Mouse (Mus musculus) hindbrain, embryonic 10.5 days (tissue): ENCODE measurements around the gene Tldc2. TPM values are rescaled to one million over a fixed set of nuclear protein-coding genes. Genes with fewer than 3 reads are reported as not detected.

ENCODE experiments used
- DNase-seq: peaks from one replicate; pipeline ENCODE4 v3.0.0-alpha.2; 2017; ENCODE audit warnings: low spot score
- H3K27ac ChIP-seq: fragments of 300-500 bp; sonication (generic); 2 replicates; pipeline ENCODE4 v1.5.1; 2016; ENCODE audit warnings: mild to moderate bottlenecking, moderate library complexity
- H3K27me3 ChIP-seq: fragments of 300-500 bp; sonication (generic); 2 replicates; pipeline ENCODE4 v1.6.1; 2016; ENCODE audit warnings: mild to moderate bottlenecking; ENCODE audit not compliant: poor library complexity, insufficient read depth, severe bottlenecking
- H3K36me3 ChIP-seq: fragments of 300-500 bp; sonication (generic); 2 replicates; pipeline ENCODE4 v1.6.1; 2016; ENCODE audit warnings: mild to moderate bottlenecking, moderate library complexity
- H3K4me1 ChIP-seq: fragments of 300-500 bp; sonication (generic); replicated peaks from 2 replicates; pipeline ENCODE4 v1.6.1; 2016; ENCODE audit warnings: mild to moderate bottlenecking
- H3K4me3 ChIP-seq: fragments of 300-500 bp; sonication (generic); 2 replicates; pipeline ENCODE4 v1.5.1; 2016; ENCODE audit warnings: mild to moderate bottlenecking, moderate library complexity
- H3K9me3 ChIP-seq: fragments of 300-500 bp; sonication (generic); 2 replicates; pipeline ENCODE4 v1.6.1; 2016; ENCODE audit warnings: mild to moderate bottlenecking, moderate library complexity
- WGBS: fragments of 180-500 bp; shearing (Covaris S2); methylation state at CpG from one replicate; pipeline ENCODE4 v1.1.7; 2016; 5-methylcytosine and 5-hydroxymethylcytosine counted together
- polyA plus RNA-seq: library from polyadenylated mRNA; unstranded; fragments of >200 nt; fragmentation: Nextera tagmentation; extraction: Ambion mirVana; gene quantifications from 2 replicates; pipeline ENCODE4 v1.2.1, GENCODE M21; 2016

The Tldc2 gene
- polyA plus RNA-seq, 1 experiment from 2014 or later = not detected

DNA sequence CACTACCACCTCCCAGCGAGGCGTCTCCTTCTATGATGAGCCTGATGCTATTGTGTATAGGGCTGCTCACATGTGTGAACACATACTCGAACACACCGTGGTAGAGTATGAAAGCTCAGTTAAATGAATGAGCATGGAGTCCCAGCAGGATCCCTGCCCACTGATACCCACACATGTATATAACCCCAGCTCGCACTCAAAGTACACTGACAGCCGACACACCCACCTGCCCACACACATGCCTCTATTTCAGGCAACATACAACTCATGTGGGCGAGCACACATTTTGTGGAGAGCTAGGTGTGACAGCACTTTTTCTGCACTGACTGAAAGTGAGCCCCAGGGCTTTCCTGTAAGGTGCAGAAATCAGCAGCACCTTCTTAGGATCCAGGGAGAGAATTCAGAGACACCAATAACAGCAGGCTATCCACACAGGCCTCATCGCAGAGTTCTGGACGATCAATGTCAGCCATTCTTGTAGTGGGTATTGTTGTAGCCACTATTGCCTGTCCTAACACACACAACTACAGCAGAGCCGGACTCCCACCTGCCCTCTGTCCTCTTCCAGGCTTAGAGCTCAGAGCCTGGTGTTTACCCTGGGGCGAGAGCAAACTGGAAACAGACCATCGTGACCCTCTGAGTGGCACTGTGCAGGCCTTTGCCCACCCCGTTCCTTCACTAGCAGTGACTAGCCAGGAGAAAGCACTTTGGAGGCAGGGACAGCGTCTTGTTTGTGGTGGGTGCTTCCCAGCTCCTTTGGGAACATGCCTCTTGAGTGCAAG, 872 bp downstream of the Tldc2 start:
- peaks cover 10% of the 10 kb centered on the region; the same call in 1 of the 2 replicates for H3K4me1 ChIP-seq
- DNase-seq = no peak
- no peaks in the 10 kb centered on the region for H3K27me3 ChIP-seq
- no peak overlapping the region for H3K4me3 ChIP-seq
- 82% methylated on average over 14 of the region's 14 CpGs for WGBS
- H3K36me3 ChIP-seq = no peaks in the 10 kb centered on the region
- H3K27ac ChIP-seq = 0 out of 2 replicates have a peak overlapping the region, but pooled peaks have one; percentile 18
- H3K9me3 ChIP-seq = no peaks in the 10 kb centered on the region

DNA sequence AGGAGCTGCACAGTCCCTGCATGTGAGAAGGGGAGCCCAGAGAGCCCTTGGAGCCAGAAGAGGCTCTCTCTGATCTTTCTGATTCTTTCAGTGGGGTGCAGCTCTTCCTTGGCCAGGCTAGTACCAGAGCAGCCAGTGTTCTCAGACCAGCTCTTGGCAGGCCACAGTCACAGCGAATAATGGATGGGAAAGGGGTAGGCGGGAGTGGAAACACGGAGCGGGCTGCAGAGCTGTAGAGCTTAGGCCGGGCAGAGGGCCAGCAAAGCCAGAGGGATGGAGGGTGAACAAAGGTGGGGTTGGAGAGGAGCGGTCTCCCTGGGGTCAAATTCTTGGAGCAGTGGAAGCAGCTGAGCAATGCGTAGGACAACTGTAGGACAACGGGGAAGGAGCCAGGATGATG, 5.2 kb downstream of the Tldc2 start:
- no peak for DNase-seq
- Histone ChIP-seq H3K9me3 (no peaks in the 10 kb centered on the region), H3K36me3 (peaks cover 8% of the 10 kb centered on the region; the same call in 1 of the 2 replicates), H3K27ac (no peak overlapping the region), H3K4me1 (no peaks in the 10 kb centered on the region), H3K27me3 (no peaks in the 10 kb centered on the region), H3K4me3 (no peak overlapping the region)
- WGBS = 67% methylated on average over 8 of the region's 8 CpGs

DNA sequence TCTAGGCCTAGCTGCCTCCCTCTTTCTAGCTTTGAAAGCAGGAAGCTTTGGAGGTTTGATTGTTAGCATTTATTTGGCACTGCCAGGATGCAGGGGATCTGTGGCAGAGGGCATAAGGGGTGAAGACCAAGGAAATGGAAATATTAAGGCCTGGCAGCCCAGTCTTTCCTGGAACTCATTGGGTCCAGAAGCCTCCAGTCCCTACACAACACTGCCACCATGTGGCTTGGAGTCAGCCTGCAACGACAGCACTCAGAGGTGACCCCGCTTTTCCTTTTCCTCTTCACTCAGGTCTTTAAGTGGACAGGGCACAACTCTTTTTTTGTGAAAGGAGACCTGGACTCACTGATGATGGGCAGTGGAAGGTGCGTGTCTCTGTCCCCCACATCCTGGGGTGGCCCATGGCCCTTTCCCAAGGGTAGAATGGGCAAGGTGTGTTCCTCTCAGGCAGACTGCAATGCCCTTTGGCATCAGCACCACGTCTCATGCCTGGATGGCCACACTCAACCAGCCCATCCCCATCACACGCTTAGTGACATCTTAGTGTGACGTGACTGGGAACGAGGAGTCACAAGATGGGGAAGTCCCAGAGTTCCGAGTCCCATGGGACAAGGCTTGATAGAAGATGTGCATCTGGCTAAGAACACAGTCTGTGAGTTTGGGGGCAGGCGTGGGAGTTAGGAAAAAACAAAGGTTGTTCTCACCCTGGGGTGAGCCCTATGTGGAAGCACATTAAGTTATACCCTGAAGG, 8.3 kb downstream of the Tldc2 start:
- H3K4me1 ChIP-seq = no peaks in the 10 kb centered on the region
- H3K36me3 ChIP-seq = peaks cover 34% of the 10 kb centered on the region
- peak; percentile 63 for DNase-seq
- no peak overlapping the region for H3K4me3 ChIP-seq
- 69% methylated on average over 9 of the region's 9 CpGs for WGBS
- H3K27ac ChIP-seq = no peak overlapping the region
- H3K27me3 ChIP-seq = no peaks in the 10 kb centered on the region
- no peaks in the 10 kb centered on the region for H3K9me3 ChIP-seq

GRCm38 (mm10) chr2:157099532-157100318, 12.9 kb downstream of the Tldc2 start:
- DNase-seq = no peak
- Histone ChIP-seq H3K4me1 (no peaks in the 10 kb centered on the region), H3K27ac (no peak overlapping the region), H3K9me3 (no peaks in the 10 kb centered on the region), H3K36me3 (peaks cover 73% of the 10 kb centered on the region), H3K4me3 (no peak overlapping the region), H3K27me3 (no peaks in the 10 kb centered on the region)
- 87% methylated on average over 12 of the region's 12 CpGs for WGBS

DNA sequence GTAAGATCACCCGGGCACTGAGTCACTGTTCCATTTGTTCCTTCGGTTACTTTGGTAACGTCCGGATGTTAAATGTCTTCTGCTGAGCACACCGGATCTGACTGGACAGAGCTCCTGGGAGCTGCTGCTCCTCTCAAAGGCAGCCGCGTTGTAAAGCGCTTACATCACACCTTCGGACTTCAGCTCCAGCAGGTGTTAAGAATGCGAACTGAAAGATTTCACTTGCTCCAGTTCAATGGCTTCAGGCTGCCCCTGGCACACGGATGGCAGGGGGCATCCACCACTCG, 13.4 kb downstream of the Tldc2 start:
- 94% methylated on average over 12 of the region's 12 CpGs for WGBS
- Histone ChIP-seq H3K4me3 (no peak overlapping the region), H3K27ac (no peak overlapping the region), H3K9me3 (no peaks in the 10 kb centered on the region), H3K4me1 (no peaks in the 10 kb centered on the region), H3K27me3 (no peaks in the 10 kb centered on the region), H3K36me3 (peaks cover 78% of the 10 kb centered on the region)
- no peak for DNase-seq

- no peaks in the 10 kb centered on the region for H3K4me1 ChIP-seq
- no peak overlapping the region for H3K4me3 ChIP-seq
- 98% methylated on average over 9 of the region's 9 CpGs for WGBS
- no peaks in the 10 kb centered on the region for H3K9me3 ChIP-seq
- H3K36me3 ChIP-seq = peaks cover 87% of the 10 kb centered on the region
- no peak for DNase-seq
- no peak overlapping the region for H3K27ac ChIP-seq
- no peaks in the 10 kb centered on the region for H3K27me3 ChIP-seq
Observed at GRCm38 (mm10) chr2:157101650-157102049, 14.8 kb downstream of the Tldc2 start.

DNA sequence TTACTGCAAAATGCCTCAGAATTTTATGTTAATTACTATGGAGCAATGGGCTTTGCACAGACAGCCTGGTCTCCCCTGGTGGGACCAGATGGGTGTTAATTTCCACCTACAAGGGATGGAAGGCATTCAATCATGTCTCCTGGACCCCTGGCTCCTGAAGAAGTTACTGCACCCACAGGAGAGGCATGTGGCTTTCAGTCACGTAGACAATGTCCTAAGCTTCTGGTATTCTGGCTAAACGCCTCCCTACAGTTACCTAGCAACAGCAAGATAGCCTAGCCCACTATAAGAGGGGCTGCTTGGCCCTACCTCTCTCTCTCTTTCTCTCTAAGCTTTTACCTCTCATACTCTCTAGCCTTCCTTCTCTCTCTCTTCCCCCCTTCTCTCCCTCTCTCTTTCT, 15.4 kb downstream of the Tldc2 start:
- H3K4me1 ChIP-seq = no peaks in the 10 kb centered on the region
- no peaks in the 10 kb centered on the region for H3K27me3 ChIP-seq
- DNase-seq = no peak
- no peak overlapping the region for H3K27ac ChIP-seq
- H3K9me3 ChIP-seq = no peaks in the 10 kb centered on the region
- H3K36me3 ChIP-seq = peaks cover 86% of the 10 kb centered on the region
- 53% methylated on average over 2 of the region's 2 CpGs for WGBS
- no peak overlapping the region for H3K4me3 ChIP-seq

GRCm38 (mm10) chr2:157104454-157104853, 17.6 kb downstream of the Tldc2 start:
- no peak overlapping the region for H3K4me3 ChIP-seq
- peaks cover 91% of the 10 kb centered on the region for H3K36me3 ChIP-seq
- H3K27ac ChIP-seq = no peak overlapping the region
- H3K27me3 ChIP-seq = no peaks in the 10 kb centered on the region
- H3K4me1 ChIP-seq = no peaks in the 10 kb centered on the region
- DNase-seq = no peak
- 84% methylated on average over 8 of the region's 8 CpGs for WGBS
- no peaks in the 10 kb centered on the region for H3K9me3 ChIP-seq

DNA sequence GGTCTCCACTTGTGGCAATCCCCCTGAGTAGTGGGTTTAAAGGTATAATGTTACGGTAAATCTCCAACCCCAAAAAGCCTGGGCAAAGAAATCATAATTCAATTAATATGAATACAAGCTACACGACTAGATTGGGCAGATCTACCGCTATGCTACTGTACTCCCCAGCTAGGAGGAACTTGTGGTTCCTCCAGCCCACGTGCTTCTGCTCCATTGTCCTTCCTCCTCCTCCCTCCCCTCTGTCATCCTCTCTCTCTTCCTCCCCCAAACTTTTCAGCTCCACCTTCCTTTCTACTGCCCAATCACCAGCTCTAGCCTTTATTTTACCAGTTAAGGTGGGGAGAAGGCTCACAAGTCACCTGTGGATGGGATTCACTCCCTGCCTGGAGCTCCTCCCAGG, 21.4 kb downstream of the Tldc2 start:
- Histone ChIP-seq H3K4me1 (no peaks in the 10 kb centered on the region), H3K36me3 (peaks cover 89% of the 10 kb centered on the region), H3K27me3 (no peaks in the 10 kb centered on the region), H3K27ac (no peak overlapping the region), H3K4me3 (no peak overlapping the region), H3K9me3 (no peaks in the 10 kb centered on the region)
- 91% methylated on average over 4 of the region's 4 CpGs for WGBS
- DNase-seq = no peak

DNA sequence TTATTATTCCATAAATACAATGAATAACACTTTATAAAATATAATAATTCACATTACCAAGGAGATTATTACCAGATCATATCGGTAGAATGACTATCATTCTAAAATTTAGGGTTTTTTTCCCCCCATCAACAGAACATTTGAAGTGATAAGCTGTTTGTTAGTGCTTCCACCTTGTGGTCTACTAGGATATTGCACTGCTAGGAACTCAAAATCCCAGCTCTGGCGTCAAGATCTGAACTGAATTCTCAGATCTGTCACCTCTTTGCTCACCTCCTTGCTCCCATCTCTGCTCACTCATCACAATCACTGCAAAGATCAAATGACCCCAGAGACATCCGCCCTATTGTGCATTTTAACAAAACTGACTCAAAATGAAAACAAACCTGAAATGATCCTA, 30.1 kb downstream of the Tldc2 start:
- H3K36me3 ChIP-seq = peaks cover 57% of the 10 kb centered on the region
- 23% methylated on average over 3 of the region's 3 CpGs for WGBS
- H3K4me3 ChIP-seq = no peak overlapping the region
- H3K27me3 ChIP-seq = no peaks in the 10 kb centered on the region
- H3K4me1 ChIP-seq = no peaks in the 10 kb centered on the region
- DNase-seq = no peak
- no peaks in the 10 kb centered on the region for H3K9me3 ChIP-seq
- no peak overlapping the region for H3K27ac ChIP-seq

GRCm38 (mm10) chr2:157118556-157118955, 31.7 kb downstream of the Tldc2 start:
- DNase-seq = no peak
- no peak overlapping the region for H3K4me3 ChIP-seq
- no peaks in the 10 kb centered on the region for H3K4me1 ChIP-seq
- 92% methylated on average over 4 of the region's 4 CpGs for WGBS
- H3K27ac ChIP-seq = no peak overlapping the region
- no peaks in the 10 kb centered on the region for H3K9me3 ChIP-seq
- H3K27me3 ChIP-seq = no peaks in the 10 kb centered on the region
- peaks cover 52% of the 10 kb centered on the region for H3K36me3 ChIP-seq

DNA sequence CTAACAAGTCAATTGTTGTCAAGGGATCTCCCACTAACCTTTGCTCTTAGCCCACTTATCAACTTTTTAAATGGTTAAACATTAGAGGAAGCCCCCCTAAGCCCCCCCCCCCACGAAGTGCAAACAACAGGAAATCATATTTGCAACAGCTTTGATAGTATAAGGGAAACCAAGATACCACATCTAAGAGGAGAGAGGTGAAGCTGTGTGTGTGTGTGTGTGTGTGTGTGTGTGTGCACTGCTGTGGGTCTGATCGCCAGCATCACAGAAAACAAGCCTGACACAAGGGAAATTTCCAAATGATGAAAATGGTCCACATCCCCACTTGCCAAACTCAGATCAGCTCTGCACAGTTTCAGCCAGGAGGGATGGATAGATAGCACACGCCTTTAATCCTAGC, 32.2 kb downstream of the Tldc2 start:
- Histone ChIP-seq H3K4me3 (no peak overlapping the region), H3K9me3 (no peaks in the 10 kb centered on the region), H3K36me3 (peaks cover 47% of the 10 kb centered on the region), H3K4me1 (no peaks in the 10 kb centered on the region), H3K27me3 (no peaks in the 10 kb centered on the region), H3K27ac (no peak overlapping the region)
- 85% methylated on average over 3 of the region's 3 CpGs for WGBS
- DNase-seq = no peak

DNA sequence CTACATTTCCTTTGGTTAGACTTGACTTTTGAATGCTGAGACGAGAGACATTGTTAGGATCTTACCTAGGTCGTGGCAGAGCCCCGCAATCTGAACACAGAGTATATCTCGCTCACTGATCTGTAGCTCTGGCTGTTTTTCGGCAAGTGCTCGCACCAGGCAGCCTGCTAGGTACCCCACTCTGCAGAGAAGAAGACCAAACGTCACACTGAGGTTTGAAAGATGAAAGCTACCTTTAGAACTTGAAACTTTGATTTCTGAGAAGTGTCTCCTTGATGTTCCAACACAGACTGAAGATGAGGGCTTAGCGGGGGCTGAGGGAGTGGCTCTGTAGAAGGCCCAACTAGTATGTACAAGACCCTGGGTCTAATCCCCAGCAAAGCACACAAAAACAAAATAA, 34.9 kb downstream of the Tldc2 start:
- Histone ChIP-seq H3K9me3 (no peaks in the 10 kb centered on the region), H3K36me3 (peaks cover 52% of the 10 kb centered on the region), H3K27me3 (no peaks in the 10 kb centered on the region), H3K4me3 (no peak overlapping the region), H3K4me1 (no peaks in the 10 kb centered on the region), H3K27ac (no peak overlapping the region)
- DNase-seq = no peak
- WGBS = 91% methylated on average over 8 of the region's 8 CpGs
